Mouse (Mus musculus) adrenal gland, postnatal 14 days (tissue): ENCODE measurements at regions not wholly inside any gene's neighbourhood (a gene's known extent, or its start where the extent isn't known, plus 50 kb on each side); places are given as distances from the start of the nearest gene placed in this dataset.

Experiments
- DNase-seq: peaks from one replicate; pipeline ENCODE4 v3.0.0; 2021; ENCODE audit warnings: mixed read lengths

GRCm38 (mm10) chr9:68466671-68467070, 186.9 kb upstream of the Rora start:
- DNase-seq, result peak; percentile 50

GRCm38 (mm10) chr9:68476391-68476790, 177.2 kb upstream of the Rora start:
- no peak for DNase-seq

- peak; percentile 38 for DNase-seq
Measured at GRCm38 (mm10) chr9:68477466-68477865, 176.1 kb upstream of the Rora start.

GRCm38 (mm10) chr9:68486646-68487045, 166.9 kb upstream of the Rora start:
- no peak for DNase-seq

- DNase-seq, result no peak
Measured at GRCm38 (mm10) chr9:68491151-68491550, 162.4 kb upstream of the Rora start.

GRCm38 (mm10) chr9:68521218-68521617, 132.4 kb upstream of the Rora start:
- DNase-seq, result no peak

GRCm38 (mm10) chr9:68561767-68562552, 91.6 kb upstream of the Rora start:
- no peak for DNase-seq

GRCm38 (mm10) chr9:68563206-68563605, 90.4 kb upstream of the Rora start:
- DNase-seq, result no peak

DNA sequence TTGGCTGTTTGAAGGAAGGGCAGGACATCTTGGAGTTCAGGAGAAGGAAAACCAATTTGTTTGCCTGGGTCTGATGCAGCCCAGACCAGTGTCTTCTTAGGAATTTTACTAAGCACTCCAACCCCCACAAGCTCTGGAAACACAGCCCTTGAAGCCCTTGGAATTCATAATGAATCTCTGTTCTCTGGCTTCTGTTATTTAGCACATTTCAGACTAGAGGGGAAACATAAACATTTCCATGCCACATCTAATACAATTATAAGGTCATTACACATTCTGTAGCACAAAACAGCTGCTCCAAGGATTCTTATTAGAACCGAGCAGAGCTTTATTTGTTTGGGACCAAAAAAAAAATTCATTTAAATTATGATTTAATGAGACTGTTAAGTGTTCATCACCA, 67.8 kb upstream of the Rora start:
- no peak for DNase-seq

DNA sequence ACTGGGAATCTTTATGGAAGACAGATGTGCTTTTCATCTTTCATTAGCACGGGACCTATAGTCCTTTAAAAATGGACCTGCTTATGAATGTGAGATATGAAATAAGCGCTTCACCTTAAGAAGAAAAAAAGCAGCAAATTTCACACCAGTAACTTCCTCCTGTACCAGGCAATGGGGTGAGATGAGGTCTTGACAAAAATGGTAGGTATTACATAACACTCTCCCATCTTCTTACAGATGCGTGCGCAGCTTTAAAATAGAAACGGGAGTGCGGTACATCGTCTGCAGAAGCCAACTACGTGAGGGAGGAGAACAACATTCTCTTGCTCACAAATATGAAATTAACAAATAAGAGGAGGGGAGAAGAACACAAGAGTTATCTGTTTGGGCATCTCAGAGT, 62.6 kb upstream of the Rora start:
- DNase-seq, result no peak

- peak; percentile 52 for DNase-seq
Measured at GRCm38 (mm10) chr9:68592976-68593375, 60.6 kb upstream of the Rora start.

DNA sequence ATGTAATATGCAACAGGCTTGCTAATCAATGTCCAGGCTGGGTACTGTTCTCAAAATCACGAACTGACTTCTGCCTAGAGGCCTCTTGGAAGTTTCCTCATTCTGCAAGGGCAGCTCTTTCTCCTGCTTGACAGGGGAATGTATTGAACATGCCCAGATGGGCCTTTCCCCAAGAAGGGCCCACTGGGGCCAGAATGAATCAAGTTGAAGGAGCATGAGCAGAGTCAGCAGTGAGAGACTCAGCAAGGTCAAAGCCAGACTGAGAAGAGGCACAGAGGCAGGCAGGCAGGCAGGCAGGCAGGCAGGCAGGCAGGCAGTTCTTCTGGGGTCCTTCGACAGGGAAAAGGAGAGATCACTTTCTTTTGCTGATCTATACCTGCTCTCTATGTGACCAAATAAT, 59.0 kb upstream of the Rora start:
- DNase-seq, result peak; percentile 31
